Mouse (Mus musculus): Measurements from ENCODE around the gene Dmkn. TPM values are rescaled to one million over a fixed set of nuclear protein-coding genes. Genes with fewer than 3 reads are reported as not detected.

Gene Dmkn
- polyA plus RNA-seq, 1 experiment from 2014 or later = not detected

GRCm38 (mm10) chr7:30829428-30829827 lies 65.9 kb downstream of the Dmkn start:
- H3K36me3 ChIP-seq (replicated peaks) = no peaks in the 10 kb centered on the region
- H3K9me3 ChIP-seq = no peaks in the 10 kb centered on the region
- no peaks in the 10 kb centered on the region for H3K4me1 ChIP-seq
- H3K27me3 ChIP-seq (replicated peaks; ENCODE audit: low read depth, poor library complexity, severe bottlenecking) = no peaks in the 10 kb centered on the region
- no peak overlapping the region for H3K27ac ChIP-seq (replicated peaks)
- H3K4me3 ChIP-seq = no peak overlapping the region
- DNase-seq (ENCODE audit: low spot score) = no peak
- WGBS = 65% methylated on average over 3 of the region's 3 CpGs

Other genes with a start within 250 kb of the Dmkn start
- gene Arhgap33, start 228.7 kb upstream of the Dmkn start, polyA plus RNA-seq (2016; fragmentation: Nextera tagmentation; extraction: Ambion mirVana) = 24.8 and 25.2 TPM in 2 replicates
- gene Hspb6, start 211.6 kb upstream of the Dmkn start, polyA plus RNA-seq (2016; fragmentation: Nextera tagmentation; extraction: Ambion mirVana) = 4.1 and 5.6 TPM in 2 replicates
- 17.7 TPM in 2 replicates for gene Proser3, start 211.5 kb upstream of the Dmkn start, polyA plus RNA-seq (2016; fragmentation: Nextera tagmentation; extraction: Ambion mirVana)
- gene Lin37, start 203.9 kb upstream of the Dmkn start, polyA plus RNA-seq (2016; fragmentation: Nextera tagmentation; extraction: Ambion mirVana) = 42.5 and 45.2 TPM in 2 replicates
- gene U2af1l4, start 200.5 kb upstream of the Dmkn start, polyA plus RNA-seq (2016; fragmentation: Nextera tagmentation; extraction: Ambion mirVana) = 91.5 and 94.9 TPM in 2 replicates
- gene Gm49396, start 200.4 kb upstream of the Dmkn start, polyA plus RNA-seq (2016; fragmentation: Nextera tagmentation; extraction: Ambion mirVana) = 14.2 and 15.3 TPM in 2 replicates
- gene Psenen, start 200.1 kb upstream of the Dmkn start, polyA plus RNA-seq (2016; fragmentation: Nextera tagmentation; extraction: Ambion mirVana) = 112 and 118 TPM in 2 replicates
- 2.8 and 4.6 TPM in 2 replicates for gene Igflr1, start 198.3 kb upstream of the Dmkn start, polyA plus RNA-seq (2016; fragmentation: Nextera tagmentation; extraction: Ambion mirVana)
- 8.9 and 10.2 TPM in 2 replicates for gene Kmt2b, start 175.0 kb upstream of the Dmkn start, polyA plus RNA-seq (2016; fragmentation: Nextera tagmentation; extraction: Ambion mirVana)
- 0.41 TPM in 1 of 2 replicates, not detected in the other for gene Zbtb32, start 164.8 kb upstream of the Dmkn start, polyA plus RNA-seq (2016; fragmentation: Nextera tagmentation; extraction: Ambion mirVana)
- gene Upk1a, start 150.9 kb upstream of the Dmkn start, polyA plus RNA-seq (2016; fragmentation: Nextera tagmentation; extraction: Ambion mirVana) = 0.54 and 1.0 TPM in 2 replicates
- 776 and 799 TPM in 2 replicates for gene Cox6b1, start 137.6 kb upstream of the Dmkn start, polyA plus RNA-seq (2016; fragmentation: Nextera tagmentation; extraction: Ambion mirVana)
- 0.47 and 0.87 TPM in 2 replicates for gene Etv2, start 127.9 kb upstream of the Dmkn start, polyA plus RNA-seq (2016; fragmentation: Nextera tagmentation; extraction: Ambion mirVana)
- gene Rbm42, start 113.4 kb upstream of the Dmkn start, polyA plus RNA-seq (2016; fragmentation: Nextera tagmentation; extraction: Ambion mirVana) = 134 and 139 TPM in 2 replicates
- gene Haus5, start 98.8 kb upstream of the Dmkn start, polyA plus RNA-seq (2016; fragmentation: Nextera tagmentation; extraction: Ambion mirVana) = 79.6 and 80.3 TPM in 2 replicates
- not detected in 2 replicates for gene Pmis2, start 92.2 kb upstream of the Dmkn start, polyA plus RNA-seq (2016; fragmentation: Nextera tagmentation; extraction: Ambion mirVana)
- not detected in 2 replicates for gene 2200002J24Rik, start 64.8 kb upstream of the Dmkn start, polyA plus RNA-seq (2016; fragmentation: Nextera tagmentation; extraction: Ambion mirVana)
- 0.53 and 0.77 TPM in 2 replicates for gene Atp4a, start 51.5 kb upstream of the Dmkn start, polyA plus RNA-seq (2016; fragmentation: Nextera tagmentation; extraction: Ambion mirVana)
- 147 and 151 TPM in 2 replicates for gene Tmem147, start 34.2 kb upstream of the Dmkn start, polyA plus RNA-seq (2016; fragmentation: Nextera tagmentation; extraction: Ambion mirVana)
- gene Gapdhs, start 20.1 kb upstream of the Dmkn start, polyA plus RNA-seq (2016; fragmentation: Nextera tagmentation; extraction: Ambion mirVana) = 0.36 and 0.59 TPM in 2 replicates
- gene Sbsn, start 12.3 kb upstream of the Dmkn start, polyA plus RNA-seq (2016; fragmentation: Nextera tagmentation; extraction: Ambion mirVana) = 0.68 and 1.0 TPM in 2 replicates
- gene Krtdap, start 24.1 kb downstream of the Dmkn start, polyA plus RNA-seq (2016; fragmentation: Nextera tagmentation; extraction: Ambion mirVana) = not detected in 2 replicates
- gene Ffar2, start 60.0 kb downstream of the Dmkn start, polyA plus RNA-seq (2016; fragmentation: Nextera tagmentation; extraction: Ambion mirVana) = not detected in 2 replicates
- not detected in 2 replicates for gene Ffar3, start 92.4 kb downstream of the Dmkn start, polyA plus RNA-seq (2016; fragmentation: Nextera tagmentation; extraction: Ambion mirVana)
- gene Ffar1, start 97.8 kb downstream of the Dmkn start, polyA plus RNA-seq (2016; fragmentation: Nextera tagmentation; extraction: Ambion mirVana) = 0.05 TPM in 1 of 2 replicates, not detected in the other
- 0.08 and 0.27 TPM in 2 replicates for gene Cd22, start 116.6 kb downstream of the Dmkn start, polyA plus RNA-seq (2016; fragmentation: Nextera tagmentation; extraction: Ambion mirVana)
- gene Mag, start 151.1 kb downstream of the Dmkn start, polyA plus RNA-seq (2016; fragmentation: Nextera tagmentation; extraction: Ambion mirVana) = 0.32 and 0.39 TPM in 2 replicates
- not detected in 2 replicates for gene Hamp2, start 160.9 kb downstream of the Dmkn start, polyA plus RNA-seq (2016; fragmentation: Nextera tagmentation; extraction: Ambion mirVana)
- gene Hamp, start 180.3 kb downstream of the Dmkn start, polyA plus RNA-seq (2016; fragmentation: Nextera tagmentation; extraction: Ambion mirVana) = not detected in 2 replicates
- 25.1 and 29.6 TPM in 2 replicates for gene Usf2, start 193.0 kb downstream of the Dmkn start, polyA plus RNA-seq (2016; fragmentation: Nextera tagmentation; extraction: Ambion mirVana)
- gene Lsr, start 209.7 kb downstream of the Dmkn start, polyA plus RNA-seq (2016; fragmentation: Nextera tagmentation; extraction: Ambion mirVana) = 33.1 and 33.4 TPM in 2 replicates
- 2.9 and 3.3 TPM in 2 replicates for gene Fam187b, start 210.0 kb downstream of the Dmkn start, polyA plus RNA-seq (2016; fragmentation: Nextera tagmentation; extraction: Ambion mirVana)

Measured in embryonic facial prominence, embryonic 10.5 days (tissue).